Mouse (Mus musculus): Measurements from ENCODE around the gene Pafah2.

Pafah2 gene

DNA sequence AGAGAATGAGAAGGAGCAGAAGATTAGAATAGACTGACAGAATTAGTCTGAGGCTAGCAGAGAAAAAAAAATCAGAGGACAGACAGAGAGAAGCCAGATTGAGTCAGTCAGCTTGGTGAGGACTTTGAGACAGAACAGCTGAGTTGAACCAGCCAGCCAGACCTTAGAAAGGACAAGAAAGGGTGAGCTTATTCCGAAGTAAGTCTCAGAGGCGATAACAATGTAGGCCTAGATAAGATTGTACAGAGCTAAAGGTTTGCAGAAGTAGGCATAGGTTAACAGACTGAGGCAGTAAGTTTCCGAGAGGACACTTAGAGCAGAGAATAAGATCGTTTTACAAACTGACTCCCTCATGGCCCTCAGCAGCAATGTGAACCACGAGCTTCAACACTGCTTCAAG lies 65.1 kb downstream of the Pafah2 start:
- no peak for DNase-seq (ENCODE audit: low spot score in 2 of 2)

DNA sequence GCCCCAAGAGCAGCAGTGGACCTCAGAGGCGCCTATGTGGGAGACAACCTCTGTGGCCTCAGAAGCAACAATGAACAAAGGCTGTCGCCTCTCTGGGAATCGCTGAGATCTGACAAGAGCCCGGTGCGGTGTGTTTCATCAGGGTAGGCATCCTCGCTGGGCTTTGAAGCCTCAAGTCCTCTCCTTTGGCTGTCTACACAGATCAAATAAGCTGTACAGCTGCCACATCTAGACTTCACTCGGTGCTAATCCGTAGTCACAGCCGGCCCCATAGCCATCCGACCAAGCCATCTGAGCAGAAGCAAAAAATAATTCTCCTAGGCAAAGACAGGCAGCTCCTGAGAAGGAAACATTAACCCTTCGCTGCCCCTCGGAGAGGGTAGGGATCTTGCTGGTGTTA lies 69.7 kb downstream of the Pafah2 start:
- no peak for DNase-seq (ENCODE audit: low spot score in 2 of 2)

GRCm38 (mm10) chr4:134466381-134467262 lies 70.5 kb downstream of the Pafah2 start:
- DNase-seq (ENCODE audit: low spot score in 2 of 2) = no peak

- peak in 1 of 2 experiments; percentile 15 for DNase-seq (ENCODE audit: low spot score in 2 of 2)
Observed at GRCm38 (mm10) chr4:134467435-134468214, 71.5 kb downstream of the Pafah2 start.

GRCm38 (mm10) chr4:134468215-134468575 lies 72.1 kb downstream of the Pafah2 start, which contains the start of gene Stmn1:
Gene Stmn1, plus strand, starts transcription at chr4:134468320.
- peak; percentile 87 to 91 for DNase-seq (ENCODE audit: low spot score in 2 of 2)

- DNase-seq (ENCODE audit: low spot score in 2 of 2) = peak; percentile 98
Observed at GRCm38 (mm10) chr4:134468578-134469266, 72.6 kb downstream of the Pafah2 start.

DNA sequence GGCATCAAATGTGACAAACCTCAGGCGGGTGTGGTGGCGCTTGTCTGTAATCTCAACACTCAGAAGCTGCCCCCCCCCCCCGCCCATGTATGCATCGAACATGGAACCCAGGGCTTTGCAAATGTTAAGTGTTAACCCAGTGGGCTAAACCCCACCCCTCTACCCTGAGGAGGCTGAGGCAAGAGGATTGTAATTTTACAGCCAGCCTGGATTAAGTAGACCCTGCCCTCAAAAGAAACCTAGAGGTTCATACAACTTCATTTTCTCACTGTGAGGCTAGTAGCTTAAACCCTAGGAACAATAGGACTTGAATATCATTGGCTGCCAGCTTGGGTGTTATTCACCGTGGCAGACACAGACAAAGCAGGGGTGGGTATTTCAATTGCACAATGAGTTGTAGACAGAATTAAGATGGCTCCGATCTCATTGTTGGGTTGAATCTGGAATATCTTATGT lies 73.2 kb downstream of the Pafah2 start:
- no peak for DNase-seq (ENCODE audit: low spot score in 2 of 2)

- DNase-seq (ENCODE audit: low spot score in 2 of 2) = no peak
Observed at GRCm38 (mm10) chr4:134469985-134470384, 73.9 kb downstream of the Pafah2 start.

DNA sequence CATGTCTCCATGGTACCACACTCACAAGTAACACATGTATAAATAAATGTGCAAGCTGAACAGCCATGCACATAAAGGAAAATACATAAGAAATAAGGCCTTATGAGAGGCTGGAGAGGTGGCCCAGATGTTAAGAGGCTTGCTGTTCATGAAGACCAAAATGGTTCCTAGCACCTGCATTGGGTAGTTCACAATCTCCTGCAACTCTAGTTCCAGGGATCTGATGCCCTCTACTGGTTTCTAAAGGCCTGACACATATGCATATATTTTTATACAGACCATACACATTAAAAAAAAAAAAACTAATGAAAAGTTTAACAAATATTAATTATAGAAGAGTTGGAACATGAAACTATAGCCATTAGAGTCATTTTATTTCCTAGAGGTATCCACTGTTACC lies 75.3 kb downstream of the Pafah2 start:
- no peak for DNase-seq (ENCODE audit: low spot score in 2 of 2)

DNA sequence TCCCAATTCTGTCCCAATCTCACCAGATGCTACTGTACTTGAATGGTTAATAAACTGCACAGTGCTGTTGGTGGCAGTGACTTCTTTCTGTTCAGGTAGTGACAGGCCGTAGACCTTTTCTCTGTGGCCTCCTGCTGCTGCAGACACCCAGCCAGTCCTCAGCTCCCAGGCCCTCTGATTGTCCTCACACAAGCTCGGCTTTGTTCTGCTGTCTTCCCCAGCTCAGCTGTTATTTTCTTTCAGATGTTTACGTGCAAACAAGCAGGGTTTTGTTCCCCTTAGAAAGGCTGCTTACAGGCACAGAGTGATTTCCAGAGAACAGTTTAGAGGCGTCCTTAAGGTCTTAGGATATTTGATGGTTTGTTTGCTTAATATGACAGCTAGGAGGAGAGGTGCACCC lies 77.6 kb downstream of the Pafah2 start:
- DNase-seq (ENCODE audit: low spot score in 2 of 2) = no peak

GRCm38 (mm10) chr4:134474240-134474639 lies 78.1 kb downstream of the Pafah2 start:
- no peak for DNase-seq (ENCODE audit: low spot score in 2 of 2)

DNA sequence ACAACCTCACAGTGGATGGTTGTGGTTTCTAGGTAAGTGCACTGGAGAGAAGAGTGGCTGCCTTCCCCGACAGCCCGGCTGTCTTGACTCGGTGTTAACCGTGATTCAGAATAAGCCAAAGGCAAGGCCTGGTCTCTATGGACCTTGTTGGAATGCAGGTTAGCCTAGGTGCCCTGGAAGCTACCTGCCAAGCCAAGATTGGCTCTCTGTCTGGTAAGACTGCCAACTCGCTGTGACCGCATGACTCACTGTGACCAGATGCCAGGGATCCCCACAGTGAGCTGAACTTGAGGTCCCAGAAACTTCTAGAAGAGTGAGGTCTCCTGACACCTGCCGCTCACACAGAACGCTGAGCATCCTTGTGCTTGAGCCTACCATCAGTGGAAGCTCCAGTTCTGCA lies 80.8 kb downstream of the Pafah2 start:
- DNase-seq (ENCODE audit: low spot score in 2 of 2) = no peak

Data from spleen, postnatal 14 days (tissue).